Mouse (Mus musculus): Measurements from ENCODE around the gene Tax1bp3.

The Tax1bp3 gene

DNA sequence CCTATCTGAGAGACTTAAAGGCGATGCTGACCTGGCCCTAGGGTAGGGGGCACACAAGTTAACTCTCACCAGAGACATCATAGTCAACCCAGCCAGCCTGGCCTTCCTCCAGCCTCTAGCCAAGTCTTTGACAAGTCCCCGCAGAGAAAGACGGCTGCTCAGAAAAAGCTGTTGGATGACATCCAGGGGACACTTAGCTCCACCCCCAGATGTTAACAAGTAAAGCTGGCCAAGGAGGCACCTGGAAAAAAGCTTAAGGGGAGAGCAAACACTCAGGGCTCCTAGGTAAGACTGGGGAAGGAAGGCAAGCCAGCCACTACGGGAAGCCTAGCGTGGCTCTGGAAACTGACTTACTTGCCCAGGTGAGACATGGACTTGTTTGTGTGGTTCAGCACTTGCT is 4.7 kb upstream of the Tax1bp3 start:
- ATAC-seq (ENCODE audit: insufficient number of reproducible peaks, low FRiP score, low TSS enrichment): no peak

DNA sequence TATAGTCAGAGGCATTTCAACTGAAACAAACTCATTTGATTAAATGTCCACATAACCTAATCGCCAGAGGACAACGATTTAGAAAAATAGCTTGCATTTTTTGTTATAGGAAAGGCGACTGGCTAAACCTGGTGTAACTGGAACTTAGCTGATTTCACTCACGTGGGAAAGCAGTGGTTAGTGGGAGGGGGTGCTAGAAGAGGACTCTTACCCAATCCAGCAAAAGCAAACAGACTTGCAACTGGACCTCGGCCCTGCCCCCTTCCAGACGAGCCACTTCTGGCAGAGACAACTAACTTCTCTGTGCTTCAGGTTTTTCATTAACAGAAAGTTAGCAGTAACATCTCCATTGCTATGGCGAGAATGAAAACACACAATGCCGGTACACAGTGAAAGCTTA is 1.3 kb upstream of the Tax1bp3 start:
- ATAC-seq (ENCODE audit: insufficient number of reproducible peaks, low FRiP score, low TSS enrichment): no peak

DNA sequence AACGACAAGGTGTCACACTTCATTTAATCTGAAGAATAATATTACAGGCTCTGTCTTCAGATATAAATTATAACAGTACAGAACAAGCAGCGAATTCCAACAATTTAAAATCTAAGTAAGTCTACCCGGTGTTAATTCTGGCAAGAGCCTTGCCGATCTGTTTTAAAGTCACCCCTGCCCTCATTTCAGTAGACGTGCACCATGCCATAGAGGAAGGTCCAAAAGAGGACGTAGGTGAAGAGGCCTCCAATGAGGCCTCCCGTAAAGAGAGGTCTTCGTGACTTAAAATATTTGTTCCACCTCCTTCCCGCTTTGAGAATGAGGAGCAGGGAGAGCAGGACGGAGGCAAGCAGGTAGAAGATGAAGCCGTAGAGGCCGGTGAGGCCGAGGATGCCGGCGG is 697 bp upstream of the Tax1bp3 start:
- ATAC-seq (ENCODE audit: insufficient number of reproducible peaks, low FRiP score, low TSS enrichment): no peak

DNA sequence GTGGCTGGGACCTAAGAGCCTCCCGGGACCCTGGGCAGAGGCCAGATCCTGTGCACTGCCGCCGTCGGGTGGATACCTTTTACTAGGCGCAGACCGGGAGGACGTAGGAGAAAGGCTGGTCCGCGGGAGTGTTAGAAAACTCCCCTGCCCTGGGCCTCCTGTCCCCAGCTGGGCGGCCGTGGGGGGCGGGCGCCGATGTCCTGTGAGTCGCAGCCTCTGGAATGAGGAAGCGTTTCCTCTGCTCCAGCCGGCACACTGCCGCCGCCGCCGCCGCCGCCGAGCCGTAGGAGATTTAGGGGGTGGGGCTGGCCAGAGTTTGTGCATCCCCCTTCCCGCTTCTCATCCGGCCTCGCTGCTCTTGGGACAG is 609 bp downstream of the Tax1bp3 start:
- ATAC-seq (ENCODE audit: insufficient number of reproducible peaks, low FRiP score, low TSS enrichment): no peak

DNA sequence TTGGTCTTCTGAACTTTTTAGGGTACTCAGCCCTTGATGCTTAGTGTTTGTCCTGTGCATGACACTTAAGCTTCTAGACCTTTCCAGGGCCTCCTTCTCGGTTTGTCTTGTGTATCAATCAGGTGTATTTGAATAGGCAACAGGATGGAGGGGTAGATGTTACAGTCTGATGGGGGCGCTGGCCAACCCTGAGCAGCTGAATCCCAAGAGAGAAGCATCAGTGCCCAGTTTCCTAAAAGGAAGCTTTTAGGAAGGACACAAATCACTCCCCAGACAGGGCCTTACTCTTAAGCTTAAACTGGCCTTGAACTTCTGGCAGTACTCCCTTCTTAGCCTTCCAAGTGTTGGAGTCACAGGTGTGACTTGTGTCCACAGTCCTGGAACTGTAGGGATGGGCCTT is 1.0 kb downstream of the Tax1bp3 start:
- ATAC-seq (ENCODE audit: insufficient number of reproducible peaks, low FRiP score, low TSS enrichment): no peak

DNA sequence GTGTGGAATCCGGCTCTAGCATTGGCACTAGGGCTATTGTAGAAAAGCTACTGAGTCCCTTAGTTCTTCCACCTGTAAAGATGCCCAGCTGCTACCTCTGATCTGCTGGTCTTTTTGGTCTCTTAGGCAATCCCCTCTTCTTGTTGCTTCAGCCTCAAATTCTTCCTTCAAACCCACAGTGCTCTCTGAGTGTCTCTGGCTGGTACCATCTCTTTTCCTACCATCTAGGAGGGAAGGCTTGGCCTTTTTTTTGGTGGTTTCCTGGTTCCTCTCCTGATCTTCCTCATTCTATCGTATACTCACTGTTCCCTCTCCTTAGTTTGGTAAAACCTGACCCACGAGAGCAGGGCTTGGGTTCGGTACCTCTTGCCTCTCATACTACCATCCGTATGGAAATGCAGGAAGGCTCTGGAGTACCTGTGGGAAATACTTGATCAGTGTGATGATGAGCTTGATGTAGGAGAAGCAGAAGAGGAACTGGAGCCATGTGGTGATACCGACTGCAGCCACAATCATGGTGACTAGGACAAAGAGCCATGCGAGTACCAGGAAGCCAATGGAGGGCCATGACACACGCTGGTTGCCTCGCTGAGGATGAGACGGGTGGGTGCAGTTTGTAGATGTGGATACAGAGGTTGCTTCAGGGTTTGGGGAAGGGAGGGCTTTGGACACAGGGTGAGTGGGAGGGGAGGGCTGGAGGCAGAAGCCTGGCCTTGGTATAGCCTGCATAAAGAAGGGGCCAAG is 9.2 kb downstream of the Tax1bp3 start:
- no peak for ATAC-seq (ENCODE audit: insufficient number of reproducible peaks, low FRiP score, low TSS enrichment)

DNA sequence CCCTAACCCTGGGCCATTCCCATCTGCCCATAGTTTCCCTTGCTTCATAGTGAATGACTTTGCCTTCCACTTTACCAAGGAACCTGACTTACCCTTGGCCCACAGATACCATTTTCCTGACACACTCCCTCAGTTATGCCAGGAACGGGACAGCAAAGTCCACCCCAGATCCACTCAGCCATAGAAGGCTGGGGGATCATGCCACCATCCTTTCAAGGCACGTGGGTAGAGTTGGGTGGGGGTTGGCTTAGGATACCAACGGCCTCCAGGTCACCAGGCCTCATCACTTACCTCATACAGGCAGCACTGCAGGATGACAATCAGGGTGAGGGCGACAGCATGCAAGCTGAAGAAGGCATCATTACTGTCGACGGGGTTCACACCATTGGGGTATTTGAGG is 10.3 kb downstream of the Tax1bp3 start:
- no peak for ATAC-seq (ENCODE audit: insufficient number of reproducible peaks, low FRiP score, low TSS enrichment)

DNA sequence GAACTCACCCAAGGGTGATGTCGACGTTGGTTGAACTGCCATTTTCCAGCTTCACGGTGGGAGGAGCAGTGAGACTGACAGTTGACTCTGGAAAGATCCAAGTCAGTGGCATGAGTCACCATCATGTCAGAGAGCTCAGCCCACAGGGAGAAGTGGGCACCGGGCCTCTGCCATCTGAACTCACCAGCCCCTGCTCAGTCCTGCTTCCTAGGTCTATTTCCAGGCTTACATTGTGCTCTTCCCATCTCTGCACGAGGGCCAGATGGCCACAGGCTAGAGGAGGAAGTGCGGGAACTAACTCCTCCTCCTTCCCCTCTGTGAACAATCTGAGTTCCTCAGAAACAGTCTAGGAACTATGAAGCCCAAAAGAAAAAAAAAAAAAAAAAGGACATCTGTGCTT is 16.2 kb downstream of the Tax1bp3 start:
- peak; percentile 84 for ATAC-seq (ENCODE audit: insufficient number of reproducible peaks, low FRiP score, low TSS enrichment)

DNA sequence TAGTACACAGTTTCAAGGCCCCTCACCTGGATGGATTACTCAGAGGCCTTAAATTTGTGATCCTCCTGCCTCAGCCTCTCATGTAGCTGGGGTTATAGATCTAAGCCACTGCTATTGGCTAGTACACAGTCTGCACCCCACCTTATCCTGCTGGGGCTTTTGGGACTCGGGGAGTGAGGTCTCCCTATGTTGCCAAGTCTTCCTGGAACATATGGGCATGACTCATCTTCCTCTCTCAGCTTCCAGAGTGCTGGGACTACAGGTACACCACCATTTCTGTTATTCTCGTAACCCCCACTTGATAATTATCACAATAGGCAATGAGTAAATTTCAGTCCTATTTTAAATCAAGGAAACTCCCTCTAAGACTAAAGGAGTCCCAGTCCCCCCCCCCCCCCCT is 17.6 kb downstream of the Tax1bp3 start:
- ATAC-seq (ENCODE audit: insufficient number of reproducible peaks, low FRiP score, low TSS enrichment): no peak

DNA sequence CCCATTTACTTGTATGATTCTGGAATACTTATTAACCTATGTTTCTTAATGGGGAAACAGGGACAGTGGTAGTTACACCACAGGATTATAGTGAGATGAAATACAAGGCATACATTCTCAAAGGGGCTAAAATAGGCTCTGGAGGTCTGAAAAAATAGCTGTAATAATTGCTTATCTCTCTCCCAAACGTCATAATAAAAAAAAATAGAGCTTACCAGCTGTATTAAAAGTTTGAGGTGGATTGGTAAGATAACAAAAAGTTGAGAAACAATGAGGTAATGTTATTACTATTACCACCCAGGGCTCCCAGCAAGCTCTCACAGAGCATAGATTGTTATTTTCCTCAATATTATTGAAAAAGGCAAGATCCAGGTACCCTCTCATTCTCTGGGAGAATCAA is 21.3 kb downstream of the Tax1bp3 start:
- ATAC-seq (ENCODE audit: insufficient number of reproducible peaks, low FRiP score, low TSS enrichment): no peak

DNA sequence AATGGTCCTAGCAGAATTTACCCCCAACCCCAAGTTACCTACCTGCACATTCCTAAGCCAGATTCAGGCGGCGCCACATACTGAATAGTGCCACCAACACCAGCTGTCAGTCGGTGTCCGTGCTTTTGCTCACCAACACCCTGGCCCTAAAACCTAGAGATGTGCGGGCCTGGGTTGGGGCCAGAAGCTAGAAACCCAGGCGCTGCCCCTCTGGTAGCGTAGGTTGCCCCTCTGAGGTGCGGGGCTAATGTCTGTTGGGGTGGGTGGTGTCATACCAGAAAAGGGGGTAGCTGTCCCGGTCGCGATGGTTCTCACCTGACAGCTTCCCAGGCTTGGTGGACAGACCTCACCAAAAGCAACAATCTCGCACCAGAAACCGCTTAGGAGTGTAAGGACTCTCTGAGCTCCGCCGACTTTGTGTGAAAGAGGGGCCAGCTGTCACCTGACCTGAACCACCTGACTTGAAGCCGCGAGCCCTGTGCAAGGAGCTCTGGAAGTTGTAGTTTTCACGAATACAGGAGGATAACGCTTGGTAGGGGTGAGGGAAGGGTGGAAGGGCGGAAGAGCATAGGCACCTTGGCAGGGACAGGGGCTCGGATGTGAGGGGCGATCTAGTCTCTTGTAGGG is 21.8 kb downstream of the Tax1bp3 start, which contains the start of gene Ctns:
Ctns (minus strand) TSS at position 440 of the 627 bp plus-strand sequence.
- ATAC-seq (ENCODE audit: insufficient number of reproducible peaks, low FRiP score, low TSS enrichment): peak; percentile 94

DNA sequence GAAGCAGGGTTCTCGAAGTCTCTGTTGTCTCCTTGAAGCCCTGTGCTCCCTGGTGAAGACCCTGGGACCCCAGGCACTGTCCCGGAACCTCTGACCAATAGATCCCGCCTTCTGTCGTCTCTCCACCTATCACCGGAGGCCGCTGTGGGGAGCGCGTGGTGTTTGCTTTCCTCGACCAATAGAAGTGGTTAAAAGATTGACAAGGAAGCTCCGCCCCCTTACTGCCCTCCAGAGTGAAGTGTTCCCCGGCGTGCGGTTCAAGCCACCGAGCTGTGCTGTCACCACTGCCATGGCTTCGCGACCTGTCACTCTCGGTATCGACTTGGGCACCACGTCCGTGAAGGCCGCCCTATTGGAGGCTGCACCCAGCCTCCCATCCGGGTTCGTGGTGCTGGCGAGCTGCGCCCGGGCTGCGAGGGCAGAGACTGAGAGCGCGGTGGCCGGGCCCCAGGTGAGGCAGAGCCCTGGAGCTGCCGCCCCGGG is 22.4 kb downstream of the Tax1bp3 start, which contains the start of gene Shpk:
Shpk (plus strand) TSS at position 231 of the 483 bp plus-strand sequence.
- peak; percentile 98 for ATAC-seq (ENCODE audit: insufficient number of reproducible peaks, low FRiP score, low TSS enrichment)

DNA sequence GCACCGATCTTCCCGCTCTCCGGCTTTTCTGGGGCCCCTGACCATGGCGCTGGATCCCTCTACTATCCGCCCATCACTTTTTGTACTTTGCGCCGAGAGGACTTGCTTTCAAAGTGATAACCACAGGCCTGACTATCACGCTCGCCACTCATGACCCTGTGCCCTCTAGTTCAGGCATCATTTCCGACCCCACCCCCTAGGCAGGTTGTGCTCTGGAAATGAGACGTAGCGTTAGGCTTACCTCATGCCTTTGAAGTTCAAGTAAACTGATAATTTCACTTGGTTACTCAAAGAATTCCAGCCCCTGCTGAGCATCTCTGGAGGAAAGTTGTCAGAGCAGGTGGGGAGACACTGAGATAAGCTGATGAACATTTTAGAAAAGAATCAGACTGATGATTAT is 23.0 kb downstream of the Tax1bp3 start:
- ATAC-seq (ENCODE audit: insufficient number of reproducible peaks, low FRiP score, low TSS enrichment): no peak

DNA sequence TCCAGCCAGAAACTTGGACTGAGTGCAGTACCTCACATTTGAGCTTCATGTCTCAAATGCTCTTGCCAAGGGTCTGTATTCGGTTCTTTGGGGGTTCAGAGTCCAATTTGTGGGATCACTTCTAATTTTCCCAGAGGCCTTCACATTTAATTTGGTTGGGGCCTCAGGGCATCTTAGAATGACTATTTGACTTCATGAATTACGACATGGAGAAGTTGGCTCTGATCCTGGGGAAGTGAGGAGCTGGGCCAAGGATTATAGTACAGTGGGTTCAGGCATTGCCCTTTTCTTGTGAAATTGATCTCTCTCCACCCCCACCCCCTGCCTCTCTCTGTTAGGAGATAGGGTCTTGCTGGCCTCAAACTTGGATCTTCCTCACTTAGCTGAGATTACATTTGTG is 24.1 kb downstream of the Tax1bp3 start:
- ATAC-seq (ENCODE audit: insufficient number of reproducible peaks, low FRiP score, low TSS enrichment): no peak

DNA sequence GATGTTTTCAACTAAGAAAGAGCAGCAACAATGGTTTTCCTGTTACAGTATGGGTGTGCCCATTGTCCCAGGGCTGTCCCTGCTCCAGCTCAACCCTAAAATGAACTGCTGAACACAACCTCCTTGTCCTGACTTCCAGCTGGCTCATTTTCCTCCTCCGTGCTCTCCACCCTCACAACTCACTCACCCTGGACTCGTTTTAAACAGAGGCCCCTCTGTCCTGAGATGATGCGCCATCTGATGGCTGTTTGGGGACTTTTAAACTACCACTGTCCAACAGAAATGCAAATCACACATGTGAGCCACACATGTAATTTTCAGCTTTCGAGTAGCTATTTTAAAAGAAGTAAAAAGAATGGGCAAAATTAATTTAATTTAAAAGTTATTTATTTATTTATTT is 24.7 kb downstream of the Tax1bp3 start:
- ATAC-seq (ENCODE audit: insufficient number of reproducible peaks, low FRiP score, low TSS enrichment): no peak

DNA sequence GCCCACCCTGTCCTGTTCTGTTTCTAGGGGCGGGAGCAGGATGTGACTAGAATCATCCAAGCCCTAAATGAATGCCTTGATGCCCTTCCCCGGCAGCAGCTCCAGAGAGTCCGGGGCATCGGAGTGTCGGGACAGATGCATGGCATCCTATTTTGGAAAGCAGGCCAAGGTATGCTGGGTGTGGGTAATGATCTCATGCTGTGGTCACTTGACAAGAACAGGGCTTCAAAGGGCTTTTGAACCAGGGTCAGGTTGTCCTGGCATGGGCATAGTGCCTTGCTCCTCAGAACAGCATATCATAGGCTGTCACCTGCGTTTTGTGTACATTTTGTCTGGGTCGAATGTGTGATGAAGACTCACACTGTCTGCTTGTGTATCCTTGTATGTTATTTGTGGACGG is 27.0 kb downstream of the Tax1bp3 start:
- ATAC-seq (ENCODE audit: insufficient number of reproducible peaks, low FRiP score, low TSS enrichment): no peak

DNA sequence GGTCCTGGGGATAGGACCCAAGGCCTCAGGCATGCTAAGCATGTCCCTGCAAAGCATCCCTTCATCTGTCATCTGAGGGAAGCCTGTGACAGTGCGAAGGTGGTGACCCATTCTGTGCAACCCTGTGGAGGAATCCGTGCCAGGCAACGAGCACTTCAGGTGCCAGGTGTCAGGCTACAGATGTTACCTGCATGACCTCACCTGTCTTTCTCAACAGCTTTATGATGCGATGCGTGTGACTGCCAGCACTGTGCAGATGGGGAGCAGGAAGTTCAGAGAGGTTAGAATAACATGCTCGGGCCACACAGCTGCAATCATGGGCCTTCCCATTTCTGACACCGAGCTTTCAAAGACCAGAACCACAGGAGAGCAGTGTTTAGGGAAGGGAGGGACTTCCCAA is 28.3 kb downstream of the Tax1bp3 start:
- ATAC-seq (ENCODE audit: insufficient number of reproducible peaks, low FRiP score, low TSS enrichment): no peak

DNA sequence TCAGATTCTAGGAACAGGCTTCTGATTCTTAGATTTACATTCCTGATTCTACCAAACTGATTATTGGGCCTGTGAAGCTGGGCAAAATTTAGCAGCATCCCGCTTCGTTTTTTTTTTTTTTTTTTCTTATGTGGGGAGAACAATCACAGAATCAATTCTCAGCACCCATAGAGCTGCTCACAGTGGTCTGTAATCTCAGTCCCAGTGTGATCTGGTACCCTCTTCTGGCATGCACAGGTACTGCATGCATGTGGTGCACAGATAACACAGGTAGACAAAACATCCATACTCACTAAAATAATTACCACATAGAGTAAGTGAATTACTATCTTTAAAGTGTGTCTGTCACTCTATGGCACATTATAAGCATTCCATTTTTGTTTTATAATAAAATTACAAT is 30.7 kb downstream of the Tax1bp3 start:
- no peak for ATAC-seq (ENCODE audit: insufficient number of reproducible peaks, low FRiP score, low TSS enrichment)

DNA sequence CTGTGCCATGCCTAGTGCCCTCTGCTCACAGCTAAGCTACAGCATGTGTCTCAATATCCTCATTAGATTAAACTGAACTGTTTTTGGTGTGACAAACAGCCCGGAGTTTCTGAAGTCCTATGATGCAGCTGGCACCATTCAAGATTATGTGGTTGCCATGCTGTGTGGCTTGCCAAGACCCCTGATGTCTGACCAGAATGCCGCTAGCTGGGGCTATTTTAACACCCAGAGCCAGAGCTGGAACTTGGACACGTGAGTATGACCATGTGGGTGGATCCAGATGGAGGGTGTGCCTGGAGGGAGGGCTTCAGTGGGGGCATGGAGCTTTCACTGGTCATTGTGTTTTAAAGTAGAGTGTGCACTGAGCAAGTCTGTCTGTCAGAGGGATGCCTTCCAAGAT is 37.1 kb downstream of the Tax1bp3 start:
- ATAC-seq (ENCODE audit: insufficient number of reproducible peaks, low FRiP score, low TSS enrichment): no peak

DNA sequence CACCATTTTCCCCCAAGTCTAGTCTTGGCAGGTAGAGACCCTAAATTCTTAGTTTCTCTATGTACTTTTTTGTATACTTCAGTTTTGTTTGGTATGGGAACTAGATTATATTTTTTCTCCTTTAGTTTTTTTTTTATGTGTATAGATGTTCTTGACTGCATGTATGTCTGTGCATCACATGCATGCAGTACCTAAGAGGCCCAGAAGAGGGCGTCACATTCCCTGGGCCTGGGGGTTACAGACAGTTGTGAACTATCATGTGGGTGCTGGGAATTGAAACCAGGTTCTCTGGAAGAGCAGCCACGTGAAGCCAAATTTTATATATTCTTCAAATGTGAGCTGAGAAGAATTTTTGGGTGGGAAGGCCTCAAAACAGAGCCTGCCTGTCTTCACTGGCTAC is 42.8 kb downstream of the Tax1bp3 start:
- no peak for ATAC-seq (ENCODE audit: insufficient number of reproducible peaks, low FRiP score, low TSS enrichment)

DNA sequence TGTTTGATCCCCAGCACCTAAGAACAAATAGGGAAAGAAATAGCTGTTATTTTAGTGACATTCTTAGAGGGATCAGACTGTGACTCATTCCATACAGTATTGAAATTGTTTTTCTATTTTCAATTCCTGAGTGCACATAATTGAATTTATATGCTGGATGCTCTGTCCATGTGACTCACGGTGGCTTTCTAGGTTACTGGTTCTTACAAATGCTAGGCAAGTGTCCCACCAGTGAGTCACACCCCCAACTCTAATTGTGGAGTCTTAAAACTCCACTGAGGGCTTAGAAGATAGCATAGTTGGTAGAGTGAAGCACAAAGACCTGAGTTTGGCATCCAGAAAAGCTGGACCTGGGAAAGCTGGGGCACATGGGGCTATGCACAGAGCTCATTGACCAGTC is 43.8 kb downstream of the Tax1bp3 start:
- no peak for ATAC-seq (ENCODE audit: insufficient number of reproducible peaks, low FRiP score, low TSS enrichment)

DNA sequence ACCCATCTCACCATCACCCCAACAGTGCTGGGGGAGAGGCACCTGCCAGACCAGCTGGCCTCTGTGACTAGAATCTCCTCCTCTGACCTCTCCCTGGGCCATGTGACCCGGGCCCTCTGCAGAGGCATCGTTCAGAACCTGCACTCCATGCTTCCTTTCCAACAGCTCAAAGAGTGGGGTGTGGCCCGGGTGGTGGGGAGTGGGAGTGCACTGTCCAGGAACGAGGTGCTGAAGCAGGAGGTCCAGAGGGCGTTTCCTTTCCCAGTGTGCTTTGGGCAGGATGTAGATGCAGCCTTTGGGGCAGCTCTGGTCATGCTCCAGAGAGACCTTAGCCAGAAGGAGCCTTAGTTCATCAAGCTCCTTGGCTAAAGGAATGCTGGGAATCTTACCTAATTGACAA is 46.0 kb downstream of the Tax1bp3 start:
- ATAC-seq (ENCODE audit: insufficient number of reproducible peaks, low FRiP score, low TSS enrichment): no peak; the same call in 1 of the 2 replicates

Data from cerebellum, adult (tissue).